Mouse (Mus musculus): ENCODE measurements around the gene F7. TPM values are rescaled to one million over a fixed set of nuclear protein-coding genes. Genes with fewer than 3 reads are reported as not detected.
"Not testable (repeated sequence)": the region's sequence is repeated elsewhere in the genome, so short reads cannot be mapped to it uniquely, and the experiment has no call there.

F7 gene
- polyA plus RNA-seq, 1 experiment from 2014 or later = 0.23 TPM

DNA sequence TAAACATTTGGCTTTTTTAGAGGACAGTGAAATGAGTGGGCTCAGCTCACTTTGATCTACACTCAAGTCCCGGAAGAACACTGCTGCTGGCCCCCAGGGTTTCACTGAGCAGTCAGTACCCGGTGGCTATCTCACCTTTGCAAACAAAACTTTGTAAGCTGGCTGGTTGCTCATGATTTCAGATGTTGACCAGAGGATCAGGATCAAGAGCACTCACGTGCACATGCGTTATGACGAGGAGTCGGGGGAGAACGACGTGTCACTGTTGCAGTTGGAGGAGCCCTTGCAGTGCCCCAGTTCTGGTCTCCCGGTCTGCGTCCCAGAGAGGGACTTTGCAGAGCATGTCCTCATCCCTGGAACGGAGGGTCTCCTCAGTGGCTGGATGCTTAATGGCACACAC lies 47.4 kb downstream of the F7 start:
- 87% methylated on average over 11 of the region's 11 CpGs for WGBS
- no peaks in the 10 kb centered on the region for H3K4me1 ChIP-seq (replicated peaks)
- no peak for ATAC-seq (ENCODE audit: insufficient number of reproducible peaks, low FRiP score)
- H3K4me3 ChIP-seq = no peak overlapping the region
- no peaks in the 10 kb centered on the region for H3K27me3 ChIP-seq (replicated peaks)
- H3K36me3 ChIP-seq = peaks cover 53% of the 10 kb centered on the region
- H3K9me3 ChIP-seq (replicated peaks) = no peaks in the 10 kb centered on the region
- H3K27ac ChIP-seq (ENCODE audit: poor library complexity, severe bottlenecking) = no peak overlapping the region
- no peak overlapping the region for H3K4me2 ChIP-seq
- no peak overlapping the region for H3K9ac ChIP-seq

DNA sequence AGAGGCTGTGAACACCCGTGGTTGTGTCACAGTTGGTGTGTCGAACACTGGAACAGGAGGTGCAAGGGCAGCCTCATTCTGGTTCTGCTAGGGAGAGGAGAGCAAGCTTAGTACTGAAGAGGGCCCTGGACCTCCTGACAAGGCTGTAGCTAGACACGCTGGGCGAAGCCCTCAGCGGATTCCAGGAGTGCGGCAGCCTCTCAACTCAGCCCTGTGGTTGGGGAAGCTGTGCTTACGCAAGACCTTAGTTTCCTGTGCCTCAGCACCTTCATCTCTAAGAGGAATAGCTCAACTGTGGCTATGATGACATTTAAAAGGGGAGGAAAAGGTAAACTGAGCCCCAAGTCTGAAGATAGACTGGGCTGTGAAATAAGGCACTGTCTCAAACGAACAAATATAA lies 49.2 kb downstream of the F7 start:
- no peak for ATAC-seq (ENCODE audit: insufficient number of reproducible peaks, low FRiP score)
- no peak overlapping the region for H3K9ac ChIP-seq
- H3K4me1 ChIP-seq (replicated peaks) = no peaks in the 10 kb centered on the region
- no peaks in the 10 kb centered on the region for H3K9me3 ChIP-seq (replicated peaks)
- no peak overlapping the region for H3K4me2 ChIP-seq
- H3K36me3 ChIP-seq = peaks cover 70% of the 10 kb centered on the region
- H3K27me3 ChIP-seq (replicated peaks) = no peaks in the 10 kb centered on the region
- 90% methylated on average over 8 of the region's 8 CpGs for WGBS
- H3K4me3 ChIP-seq = no peak overlapping the region
- no peak overlapping the region for H3K27ac ChIP-seq (ENCODE audit: poor library complexity, severe bottlenecking)

DNA sequence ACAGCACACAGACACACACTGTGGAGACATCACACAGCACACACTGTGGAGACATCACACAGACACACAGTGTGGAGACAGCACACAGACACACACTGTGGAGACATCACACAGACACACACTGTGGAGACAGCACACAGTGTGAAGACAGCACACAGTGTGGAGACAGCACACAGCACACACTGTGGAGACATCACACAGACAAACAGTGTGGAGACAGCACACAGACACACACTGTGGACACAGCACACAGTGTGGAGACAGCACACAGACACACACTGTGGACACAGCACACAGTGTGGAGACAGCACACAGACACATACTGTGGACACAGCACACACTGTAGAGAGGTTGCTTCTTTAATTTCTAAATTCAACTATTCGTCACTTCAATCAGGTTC lies 49.7 kb downstream of the F7 start:
- not testable (repeated sequence) for H3K9ac ChIP-seq; H3K4me3 ChIP-seq; H3K4me1 ChIP-seq (replicated peaks); H3K27me3 ChIP-seq (replicated peaks); H3K9me3 ChIP-seq (replicated peaks); ATAC-seq (ENCODE audit: insufficient number of reproducible peaks, low FRiP score); H3K4me2 ChIP-seq; H3K27ac ChIP-seq (ENCODE audit: poor library complexity, severe bottlenecking)
- 89% methylated on average over 1 of the region's 1 CpGs for WGBS
- peaks cover 75% of the 10 kb centered on the region for H3K36me3 ChIP-seq

GRCm38 (mm10) chr8:13077542-13077941 lies 51.7 kb downstream of the F7 start:
- 89% methylated on average over 7 of the region's 7 CpGs for WGBS

More at GRCm38 (mm10) chr8:13077542-13077941, 51.7 kb downstream of the F7 start:
- Histone ChIP-seq H3K9ac (no peak overlapping the region), H3K27ac (ENCODE audit: poor library complexity, severe bottlenecking) (no peak overlapping the region), H3K4me3 (no peak overlapping the region), H3K36me3 (peaks cover 94% of the 10 kb centered on the region), H3K4me2 (no peak overlapping the region), H3K4me1 (replicated peaks) (no peaks in the 10 kb centered on the region), H3K9me3 (replicated peaks) (no peaks in the 10 kb centered on the region), H3K27me3 (replicated peaks) (no peaks in the 10 kb centered on the region)
- no peak for ATAC-seq (ENCODE audit: insufficient number of reproducible peaks, low FRiP score)

Other genes with a start within 250 kb of the F7 start
- 11.4 and 11.5 TPM in 2 replicates for gene Mcf2l, start 152.2 kb upstream of the F7 start, polyA plus RNA-seq (2016; fragmentation: Nextera tagmentation; extraction: Ambion mirVana)
- gene F10, start 11.3 kb downstream of the F7 start, polyA plus RNA-seq (2016; fragmentation: Nextera tagmentation; extraction: Ambion mirVana) = 2.7 and 2.8 TPM in 2 replicates
- 0.39 and 0.92 TPM in 2 replicates for gene Proz, start 34.9 kb downstream of the F7 start, polyA plus RNA-seq (2016; fragmentation: Nextera tagmentation; extraction: Ambion mirVana)
- gene Pcid2, start 79.4 kb downstream of the F7 start, polyA plus RNA-seq (2016; fragmentation: Nextera tagmentation; extraction: Ambion mirVana) = 29.3 and 29.5 TPM in 2 replicates
- gene Cul4a, start 79.6 kb downstream of the F7 start, polyA plus RNA-seq (2016; fragmentation: Nextera tagmentation; extraction: Ambion mirVana) = 124 and 137 TPM in 2 replicates
- 364 and 372 TPM in 2 replicates for gene Lamp1, start 133.1 kb downstream of the F7 start, polyA plus RNA-seq (2016; fragmentation: Nextera tagmentation; extraction: Ambion mirVana)
- 19.8 and 22.7 TPM in 2 replicates for gene Grtp1, start 174.6 kb downstream of the F7 start, polyA plus RNA-seq (2016; fragmentation: Nextera tagmentation; extraction: Ambion mirVana)
- 167 and 180 TPM in 2 replicates for gene Adprhl1, start 228.1 kb downstream of the F7 start, polyA plus RNA-seq (2016; fragmentation: Nextera tagmentation; extraction: Ambion mirVana)